Mouse (Mus musculus): ENCODE results near the gene Sdhc. TPM values are rescaled to one million over a fixed set of nuclear protein-coding genes. Genes with fewer than 3 reads are reported as not detected.
A peak's percentile ranks its signal among the peaks of the same experiment; 100 is the strongest.

The Sdhc gene
- polyA plus RNA-seq, 1 experiment from 2014 or later = 274 TPM

DNA sequence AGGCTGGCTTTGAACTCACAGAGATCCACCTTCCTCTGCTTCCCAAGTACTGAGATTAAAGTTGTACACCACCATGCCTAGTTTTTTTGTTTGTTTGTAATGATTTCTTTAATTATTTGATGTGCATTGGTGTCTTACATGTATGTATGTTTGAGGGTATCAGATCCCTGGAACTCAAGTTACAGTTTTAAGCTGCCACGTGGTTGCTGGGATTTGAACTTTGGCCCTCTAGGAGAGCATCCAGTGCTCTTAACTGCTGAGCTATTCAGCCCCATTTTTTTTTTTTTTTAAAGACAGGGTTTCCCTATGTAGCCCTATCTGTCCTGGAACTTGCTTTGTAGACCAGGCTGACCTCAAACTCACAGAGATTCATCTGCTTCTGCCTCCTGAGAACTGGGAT lies 19.4 kb downstream of the Sdhc start:
- ATAC-seq (ENCODE audit: insufficient number of reproducible peaks, low FRiP score, low TSS enrichment, low read depth) = no peak

DNA sequence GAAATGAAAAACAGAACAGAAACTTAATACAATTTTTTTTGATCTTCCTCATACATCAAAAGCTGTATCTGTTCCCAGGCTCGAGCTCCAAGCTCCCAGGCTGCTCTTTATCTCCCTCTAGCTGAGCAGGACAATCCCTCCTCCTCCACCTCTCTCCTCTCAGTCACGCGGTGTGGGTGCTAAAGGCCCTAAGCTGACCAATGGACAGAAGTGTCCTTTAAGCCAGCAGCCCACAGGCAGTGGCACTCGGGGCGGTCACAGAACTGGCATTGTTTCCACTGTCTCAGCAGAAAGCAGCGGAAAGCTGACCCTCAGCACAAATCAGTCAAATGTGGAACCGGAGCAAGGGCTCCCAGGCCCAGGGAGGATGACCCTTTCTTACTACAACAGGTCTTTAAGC lies 21.2 kb downstream of the Sdhc start:
- Histone ChIP-seq H3K4me2 (replicated peaks) (no peak overlapping the region), H3K9me3 (replicated peaks) (no peaks in the 10 kb centered on the region), H3K27ac (replicated peaks) (no peak overlapping the region), H3K36me3 (peaks cover 51% of the 10 kb centered on the region), H3K4me3 (replicated peaks) (no peak overlapping the region), H3K4me1 (no peaks in the 10 kb centered on the region), H3K9ac (no peak overlapping the region), H3K27me3 (no peaks in the 10 kb centered on the region)
- WGBS = 59% methylated on average over 7 of the region's 7 CpGs
- no peak for ATAC-seq (ENCODE audit: insufficient number of reproducible peaks, low FRiP score, low TSS enrichment, low read depth)

More for the DNA sequence above, 19.4 kb downstream of the Sdhc start:
- H3K4me2 ChIP-seq (replicated peaks) = no peak overlapping the region
- H3K27ac ChIP-seq (replicated peaks) = no peak overlapping the region
- no peaks in the 10 kb centered on the region for H3K4me1 ChIP-seq
- H3K27me3 ChIP-seq = no peaks in the 10 kb centered on the region
- 82% methylated on average over 1 of the region's 1 CpGs for WGBS
- peaks cover 69% of the 10 kb centered on the region for H3K36me3 ChIP-seq
- no peak overlapping the region for H3K4me3 ChIP-seq (replicated peaks)
- no peak overlapping the region for H3K9ac ChIP-seq
- H3K9me3 ChIP-seq (replicated peaks) = no peaks in the 10 kb centered on the region

GRCm38 (mm10) chr1:171124398-171124797 lies 26.0 kb downstream of the Sdhc start:
- no peak overlapping the region for H3K4me3 ChIP-seq (replicated peaks)
- no peak overlapping the region for H3K27ac ChIP-seq (replicated peaks)
- no peaks in the 10 kb centered on the region for H3K9me3 ChIP-seq (replicated peaks)
- no peaks in the 10 kb centered on the region for H3K27me3 ChIP-seq
- H3K9ac ChIP-seq = no peak overlapping the region
- H3K36me3 ChIP-seq = peaks cover 17% of the 10 kb centered on the region
- H3K4me2 ChIP-seq (replicated peaks) = no peak overlapping the region
- H3K4me1 ChIP-seq = peaks cover 3% of the 10 kb centered on the region; the same call in 1 of the 2 replicates
- ATAC-seq (ENCODE audit: insufficient number of reproducible peaks, low FRiP score, low TSS enrichment, low read depth) = no peak
- WGBS = 88% methylated on average over 5 of the region's 5 CpGs

- Histone ChIP-seq H3K9me3 (replicated peaks) (no peaks in the 10 kb centered on the region), H3K36me3 (0 out of 2 replicates have a peak, but pooled peaks cover 4% of the 10 kb centered on the region), H3K27me3 (no peaks in the 10 kb centered on the region), H3K4me2 (replicated peaks) (no peak overlapping the region), H3K4me3 (replicated peaks) (no peak overlapping the region), H3K4me1 (peaks cover 3% of the 10 kb centered on the region; the same call in 1 of the 2 replicates), H3K9ac (no peak overlapping the region), H3K27ac (replicated peaks) (no peak overlapping the region; the same call in 1 of the 2 replicates)
- 41% methylated on average over 7 of the region's 7 CpGs for WGBS
- ATAC-seq (ENCODE audit: insufficient number of reproducible peaks, low FRiP score, low TSS enrichment, low read depth) = no peak
These were observed 27.5 kb downstream of the Sdhc start for GRCm38 (mm10) chr1:171122932-171123331.

DNA sequence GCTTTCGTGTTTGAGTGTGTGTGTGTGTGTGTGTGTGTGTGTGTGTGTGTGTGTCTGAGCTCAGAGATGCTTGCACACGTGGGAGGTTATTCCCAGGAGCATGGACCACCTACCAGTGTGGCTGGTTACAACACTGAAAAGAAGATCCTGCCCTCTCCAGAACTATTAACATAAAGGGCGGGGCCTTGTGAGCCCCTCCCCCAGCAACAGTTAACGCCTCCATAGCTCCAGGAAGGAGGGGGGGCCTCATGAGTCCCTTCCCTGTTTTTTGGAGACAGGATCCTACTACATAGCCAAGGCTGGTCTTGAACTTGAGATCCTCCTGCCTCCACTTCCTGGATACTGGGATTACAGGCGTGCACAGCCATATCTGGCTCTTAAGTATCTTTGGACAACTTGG lies 28.6 kb downstream of the Sdhc start:
- Histone ChIP-seq H3K27ac (replicated peaks) (no peak overlapping the region), H3K27me3 (no peaks in the 10 kb centered on the region), H3K4me2 (replicated peaks) (no peak overlapping the region), H3K9me3 (replicated peaks) (no peaks in the 10 kb centered on the region), H3K4me1 (peaks cover 3% of the 10 kb centered on the region; the same call in 1 of the 2 replicates), H3K4me3 (replicated peaks) (no peak overlapping the region), H3K9ac (no peak overlapping the region), H3K36me3 (no peaks in the 10 kb centered on the region)
- ATAC-seq (ENCODE audit: insufficient number of reproducible peaks, low FRiP score, low TSS enrichment, low read depth) = no peak
- 39% methylated on average over 5 of the region's 5 CpGs for WGBS

- WGBS = 36% methylated on average over 3 of the region's 3 CpGs
These were observed 29.5 kb downstream of the Sdhc start for GRCm38 (mm10) chr1:171120893-171121292.

DNA sequence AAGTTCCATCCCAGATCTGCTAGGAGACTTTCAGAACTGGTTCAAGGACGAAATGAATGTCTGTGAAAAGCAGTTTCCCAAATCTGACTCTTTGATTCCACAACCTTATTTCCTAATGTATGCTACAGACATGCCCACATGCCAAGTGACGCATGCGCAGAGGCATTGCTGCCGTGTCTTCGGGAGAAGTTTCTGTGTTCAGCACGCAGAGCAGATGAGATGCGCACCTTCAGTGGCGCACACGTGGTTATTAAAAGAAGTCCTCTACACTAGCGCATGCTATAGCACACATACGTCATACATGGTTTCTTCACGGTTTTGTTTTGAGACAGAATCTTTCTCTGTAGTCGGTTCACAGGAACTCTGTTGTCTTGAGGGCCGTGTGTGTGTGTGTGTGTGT lies 31.0 kb downstream of the Sdhc start:
- Histone ChIP-seq H3K27ac (replicated peaks) (no peak overlapping the region), H3K4me2 (replicated peaks) (no peak overlapping the region), H3K4me3 (replicated peaks) (no peak overlapping the region), H3K9me3 (replicated peaks) (no peaks in the 10 kb centered on the region), H3K9ac (no peak overlapping the region), H3K36me3 (no peaks in the 10 kb centered on the region), H3K27me3 (no peaks in the 10 kb centered on the region), H3K4me1 (peaks cover 3% of the 10 kb centered on the region; the same call in 1 of the 2 replicates)
- ATAC-seq (ENCODE audit: insufficient number of reproducible peaks, low FRiP score, low TSS enrichment, low read depth) = no peak
- WGBS = 86% methylated on average over 14 of the region's 14 CpGs

More at GRCm38 (mm10) chr1:171120893-171121292, 29.5 kb downstream of the Sdhc start:
- Histone ChIP-seq H3K27me3 (no peaks in the 10 kb centered on the region), H3K9ac (no peak overlapping the region), H3K27ac (replicated peaks) (no peak overlapping the region), H3K4me2 (replicated peaks) (no peak overlapping the region), H3K4me1 (peaks cover 3% of the 10 kb centered on the region; the same call in 1 of the 2 replicates), H3K9me3 (replicated peaks) (no peaks in the 10 kb centered on the region), H3K4me3 (replicated peaks) (no peak overlapping the region), H3K36me3 (no peaks in the 10 kb centered on the region)
- ATAC-seq (ENCODE audit: insufficient number of reproducible peaks, low FRiP score, low TSS enrichment, low read depth) = peak; percentile 74; the same call in 1 of the 2 replicates

DNA sequence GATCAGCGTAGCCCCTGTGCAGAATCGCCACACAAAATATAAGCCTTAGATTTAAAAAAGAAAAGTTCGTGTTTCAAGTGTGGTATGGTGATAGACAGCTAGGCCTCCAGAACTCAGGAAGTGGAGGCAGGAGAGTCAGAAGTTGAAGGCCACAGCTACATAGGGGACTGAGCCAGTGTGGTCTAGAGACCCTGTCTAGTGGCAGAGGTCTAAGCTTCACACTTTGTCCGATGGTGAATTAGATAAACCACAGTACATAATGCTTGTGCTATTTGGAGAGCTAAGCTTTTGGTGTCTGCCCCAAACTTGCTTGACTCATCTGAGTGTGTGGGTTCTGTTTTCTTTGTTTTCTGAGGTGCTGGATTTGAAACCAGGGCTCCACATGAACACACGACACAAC lies 31.4 kb downstream of the Sdhc start:
- Histone ChIP-seq H3K9ac (no peak overlapping the region), H3K9me3 (replicated peaks) (no peaks in the 10 kb centered on the region), H3K27me3 (no peaks in the 10 kb centered on the region), H3K4me2 (replicated peaks) (no peak overlapping the region), H3K27ac (replicated peaks) (no peak overlapping the region), H3K4me1 (peaks cover 3% of the 10 kb centered on the region; the same call in 1 of the 2 replicates), H3K36me3 (no peaks in the 10 kb centered on the region), H3K4me3 (replicated peaks) (no peak overlapping the region)
- ATAC-seq (ENCODE audit: insufficient number of reproducible peaks, low FRiP score, low TSS enrichment, low read depth) = no peak
- 83% methylated on average over 5 of the region's 5 CpGs for WGBS

DNA sequence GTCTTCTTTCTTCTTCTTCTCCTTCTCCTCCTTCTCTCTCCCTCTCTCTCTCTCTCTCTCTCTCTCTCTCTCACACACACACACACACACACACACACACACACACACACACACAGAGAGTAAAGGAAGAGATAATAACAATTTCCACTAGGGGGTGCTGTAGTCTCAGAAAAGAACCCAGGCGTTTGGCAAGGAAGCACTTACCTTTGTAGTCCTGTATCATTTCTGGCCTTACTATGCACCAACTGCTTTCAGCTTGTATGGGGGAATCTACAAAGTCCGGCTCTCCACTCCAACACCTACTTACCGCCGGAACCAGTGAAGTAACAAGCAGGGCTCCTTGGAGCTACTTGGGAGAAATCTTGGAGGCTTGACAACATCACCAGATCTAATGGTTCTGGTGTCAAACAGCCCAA lies 32.1 kb downstream of the Sdhc start:
- no peaks in the 10 kb centered on the region for H3K27me3 ChIP-seq
- H3K4me2 ChIP-seq (replicated peaks) = no peak overlapping the region
- no peaks in the 10 kb centered on the region for H3K9me3 ChIP-seq (replicated peaks)
- no peak overlapping the region for H3K27ac ChIP-seq (replicated peaks)
- WGBS = 9% methylated on average over 4 of the region's 4 CpGs
- H3K9ac ChIP-seq = no peak overlapping the region
- H3K4me3 ChIP-seq (replicated peaks) = no peak overlapping the region
- no peaks in the 10 kb centered on the region for H3K36me3 ChIP-seq
- ATAC-seq (ENCODE audit: insufficient number of reproducible peaks, low FRiP score, low TSS enrichment, low read depth) = no peak
- peaks cover 7% of the 10 kb centered on the region; the same call in 1 of the 2 replicates for H3K4me1 ChIP-seq

DNA sequence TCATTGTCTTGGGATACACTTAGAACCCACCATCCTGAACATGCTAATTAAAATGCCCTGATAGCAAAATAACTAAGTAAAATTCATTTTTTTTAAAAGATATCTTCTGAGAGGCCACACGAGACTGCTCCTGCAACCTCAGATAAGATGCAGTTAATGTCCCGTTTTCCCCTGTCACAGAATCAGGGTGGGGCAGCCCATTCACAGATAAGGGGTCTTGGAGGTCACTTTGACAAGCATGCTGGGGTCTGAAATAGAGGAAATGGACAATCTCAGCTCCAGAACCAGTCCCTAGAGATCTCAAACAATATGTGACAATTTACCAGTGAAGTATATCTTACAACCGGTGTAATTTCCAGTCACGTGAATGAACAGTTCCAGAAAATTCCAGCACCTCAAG lies 34.1 kb downstream of the Sdhc start:
- ATAC-seq (ENCODE audit: insufficient number of reproducible peaks, low FRiP score, low TSS enrichment, low read depth) = no peak
- no peaks in the 10 kb centered on the region for H3K27me3 ChIP-seq
- WGBS = 62% methylated on average over 4 of the region's 4 CpGs

GRCm38 (mm10) chr1:171113873-171114299 lies 36.5 kb downstream of the Sdhc start, which contains the start of gene Cfap126:
Gene Cfap126 (plus strand): TSS chr1:171113918.
- Histone ChIP-seq H3K27me3 (no peaks in the 10 kb centered on the region), H3K27ac (replicated peaks) (peak within 1 kb of the TSS; percentile 84), H3K4me2 (replicated peaks) (peak within 1 kb of the TSS; percentile 56), H3K4me3 (replicated peaks) (peak within 1 kb of the TSS; percentile 53), H3K9me3 (replicated peaks) (no peaks in the 10 kb centered on the region), H3K4me1 (peaks cover 15% of the 10 kb centered on the region), H3K36me3 (no peaks in the 10 kb centered on the region), H3K9ac (peak within 1 kb of the TSS; percentile 33)
- ATAC-seq (ENCODE audit: insufficient number of reproducible peaks, low FRiP score, low TSS enrichment, low read depth) = peak; percentile 24; the same call in 1 of the 2 replicates
- WGBS = under 1% methylated on average over 24 of the region's 24 CpGs

More for the DNA sequence above, 34.1 kb downstream of the Sdhc start:
- no peaks in the 10 kb centered on the region for H3K9me3 ChIP-seq (replicated peaks)
- no peak overlapping the region for H3K27ac ChIP-seq (replicated peaks)
- H3K36me3 ChIP-seq = no peaks in the 10 kb centered on the region
- H3K4me2 ChIP-seq (replicated peaks) = no peak overlapping the region
- peaks cover 7% of the 10 kb centered on the region; the same call in 1 of the 2 replicates for H3K4me1 ChIP-seq
- no peak overlapping the region for H3K9ac ChIP-seq
- no peak overlapping the region for H3K4me3 ChIP-seq (replicated peaks)

DNA sequence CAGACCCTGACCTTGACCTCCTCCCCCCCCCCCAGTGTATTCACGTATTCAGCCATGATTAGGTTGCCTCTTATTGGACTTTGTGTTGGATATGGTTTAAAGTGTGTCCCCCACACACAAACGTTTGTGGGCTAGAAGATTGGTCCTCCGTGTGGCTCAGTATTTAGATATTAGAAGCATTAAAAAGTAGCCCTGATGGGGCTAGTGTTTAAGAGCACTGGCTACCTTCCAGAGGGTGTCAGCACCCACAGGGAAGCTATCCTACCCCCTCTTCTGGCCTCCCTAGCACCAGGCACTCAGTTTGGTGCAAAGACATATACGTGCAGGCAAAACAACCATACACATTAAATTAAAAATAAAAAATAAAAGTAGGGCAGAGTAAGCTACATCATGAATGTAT lies 37.4 kb downstream of the Sdhc start:
- no peak overlapping the region for H3K27ac ChIP-seq (replicated peaks)
- H3K27me3 ChIP-seq = no peaks in the 10 kb centered on the region
- no peak for ATAC-seq (ENCODE audit: insufficient number of reproducible peaks, low FRiP score, low TSS enrichment, low read depth)
- H3K4me3 ChIP-seq (replicated peaks) = no peak overlapping the region
- peaks cover 15% of the 10 kb centered on the region for H3K4me1 ChIP-seq
- H3K36me3 ChIP-seq = no peaks in the 10 kb centered on the region
- no peaks in the 10 kb centered on the region for H3K9me3 ChIP-seq (replicated peaks)
- H3K9ac ChIP-seq = no peak overlapping the region
- H3K4me2 ChIP-seq (replicated peaks) = no peak overlapping the region
- 73% methylated on average over 4 of the region's 4 CpGs for WGBS
